Mouse (Mus musculus) duodenum, adult 2 months (tissue): ENCODE results near the gene Cnep1r1. TPM values are rescaled to one million over a fixed set of nuclear protein-coding genes. Genes with fewer than 3 reads are reported as not detected.

ENCODE experiments used
- polyA plus RNA-seq: library from polyadenylated mRNA; depleted of rRNA; stranded (reverse); fragments of >200 nt; gene quantifications from 2 replicates; pipeline ENCODE4 v1.2.3, GENCODE M21; 2012; ENCODE audit warnings: low replicate concordance; rRNA removed

Cnep1r1 gene
- 5.1 and 6.2 TPM in 2 replicates for polyA plus RNA-seq

DNA sequence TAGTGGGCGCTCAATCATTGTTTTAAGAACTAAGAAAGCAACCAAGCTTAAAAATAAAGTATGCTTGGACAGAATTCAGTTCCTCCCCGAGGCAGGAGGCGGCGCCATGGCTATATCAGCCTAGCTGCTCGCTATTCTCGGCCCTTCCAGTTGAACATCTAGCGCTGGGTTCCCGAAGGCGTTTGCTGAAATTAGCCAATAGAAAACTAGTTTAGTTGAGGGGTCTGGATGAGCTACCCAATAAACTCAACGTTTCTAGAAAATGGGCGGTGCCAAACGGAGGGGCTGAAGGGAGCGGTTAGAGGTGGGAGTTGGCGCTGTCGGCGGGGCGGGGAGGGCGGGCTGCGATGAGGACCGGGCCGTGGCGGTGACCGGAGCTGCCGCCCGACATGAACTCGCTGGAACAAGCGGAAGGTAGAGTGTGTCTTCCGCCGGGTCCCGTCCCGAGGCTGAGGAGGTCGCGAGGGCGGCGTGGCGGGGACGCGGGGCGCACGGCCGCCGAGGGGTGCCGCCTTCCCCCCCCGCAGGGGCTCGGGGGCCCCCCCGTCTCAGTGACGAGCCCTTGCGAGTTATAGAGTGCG, at the start of gene Cnep1r1:
Cnep1r1 (plus strand) TSS at position 314 of the 581 bp plus-strand sequence.

GRCm38 (mm10) chr8:88137748-88138484, 19.3 kb downstream of the Cnep1r1 start, which contains the start of gene Heatr3:
Heatr3 (plus strand) TSS chr8:88137855.

Other genes with a start within 250 kb of the Cnep1r1 start
- 1.8 TPM in 2 replicates for gene Zfp423, start 159.2 kb upstream of the Cnep1r1 start, polyA plus RNA-seq
- gene Heatr3, start 19.1 kb downstream of the Cnep1r1 start, polyA plus RNA-seq, result 3.8 and 4.0 TPM in 2 replicates
- 10.0 and 12.6 TPM in 2 replicates for gene Tent4b, start 80.4 kb downstream of the Cnep1r1 start, polyA plus RNA-seq
- 3.6 and 4.2 TPM in 2 replicates for gene Adcy7, start 153.6 kb downstream of the Cnep1r1 start, polyA plus RNA-seq
- 8.0 and 9.5 TPM in 2 replicates for gene Brd7, start 243.4 kb downstream of the Cnep1r1 start, polyA plus RNA-seq